Mouse (Mus musculus) spleen, adult 2 months (tissue): Measurements from ENCODE around the gene Ablim1. TPM values are rescaled to one million over a fixed set of nuclear protein-coding genes. Genes with fewer than 3 reads are reported as not detected.

Experiments
- DNase-seq, 2 experiments: peaks; one replicate each; pipeline versions ENCODE4 v3.0.0 to v3.0.0-alpha.2; 2012 to 2021; ENCODE audit warnings: low spot score in 2 of 2, low read depth in 1 of 2
- H3K27ac ChIP-seq: fragments of 200-500 bp; 2 replicates; pipeline ENCODE4 v1.5.1; 2012; ENCODE audit warnings: low read length, inconsistent platforms; ENCODE audit not compliant: insufficient read depth
- H3K27me3 ChIP-seq: fragments of 200-500 bp; 2 replicates; pipeline ENCODE4 v1.6.1; 2012; ENCODE audit warnings: mild to moderate bottlenecking, moderate library complexity, low read length, inconsistent platforms; ENCODE audit not compliant: control insufficient read depth, insufficient read depth
- H3K36me3 ChIP-seq: fragments of 200-500 bp; 2 replicates; pipeline ENCODE4 v1.6.1; 2012; ENCODE audit warnings: mild to moderate bottlenecking, low read length, inconsistent platforms; ENCODE audit not compliant: control insufficient read depth, insufficient read depth
- H3K4me1 ChIP-seq: fragments of 200-500 bp; 2 replicates; pipeline ENCODE4 v1.6.1; 2011; ENCODE audit warnings: inconsistent platforms; ENCODE audit not compliant: control insufficient read depth, insufficient read depth, insufficient read length
- H3K4me3 ChIP-seq: fragments of 200-500 bp; 2 replicates; pipeline ENCODE4 v1.5.1; 2011; ENCODE audit warnings: mild to moderate bottlenecking, inconsistent platforms; ENCODE audit not compliant: insufficient read depth, insufficient read length; ENCODE audit errors: extremely low read depth
- CTCF ChIP-seq: fragments of 200-500 bp; IDR thresholded peaks from 2 replicates; pipeline ENCODE4 v1.5.1; 2011; ENCODE audit warnings: mild to moderate bottlenecking, inconsistent platforms; ENCODE audit not compliant: insufficient read depth, insufficient read length, insufficient replicate concordance; ENCODE audit errors: extremely low read depth
- POLR2A ChIP-seq: fragments of 200-500 bp; IDR thresholded peaks from 2 replicates; pipeline ENCODE4 v1.6.1; 2011; ENCODE audit warnings: low read depth, low read length, inconsistent platforms
- WGBS: fragments of 180-500 bp; shearing (Covaris S2); methylation state at CpG from one replicate; pipeline ENCODE4 v1.1.7; 2018; 5-methylcytosine and 5-hydroxymethylcytosine counted together
- polyA plus RNA-seq: library from polyadenylated mRNA; depleted of rRNA; stranded (reverse); fragments of >200 nt; gene quantifications from 2 replicates; pipeline ENCODE4 v1.2.3, GENCODE M21; 2012

The Ablim1 gene
- polyA plus RNA-seq, 1 experiment: 53.8 TPM

- 0 out of 2 replicates have a peak, but pooled peaks have one; percentile 5 for TF ChIP-seq CTCF
- TF ChIP-seq POLR2A: no peak
- H3K27ac ChIP-seq: no peak within 1 kb of the TSS; the same call in 1 of the 2 replicates
- peaks cover 7% of the 10 kb centered on the region for H3K4me1 ChIP-seq
- H3K36me3 ChIP-seq: no peaks in the 10 kb centered on the region
- H3K4me3 ChIP-seq: peak within 1 kb of the TSS; percentile 43
- H3K27me3 ChIP-seq: peaks cover 10% of the 10 kb centered on the region
- 5% methylated on average over 68 of the region's 68 CpGs for WGBS
- DNase-seq: peak in 1 of 2 experiments; percentile 6
These were observed 306.7 kb downstream of the Ablim1 start, which contains the start of gene Afap1l2 for GRCm38 (mm10) chr19:57007781-57008710. Gene Afap1l2 (minus strand): TSS chr19:57008228.

DNA sequence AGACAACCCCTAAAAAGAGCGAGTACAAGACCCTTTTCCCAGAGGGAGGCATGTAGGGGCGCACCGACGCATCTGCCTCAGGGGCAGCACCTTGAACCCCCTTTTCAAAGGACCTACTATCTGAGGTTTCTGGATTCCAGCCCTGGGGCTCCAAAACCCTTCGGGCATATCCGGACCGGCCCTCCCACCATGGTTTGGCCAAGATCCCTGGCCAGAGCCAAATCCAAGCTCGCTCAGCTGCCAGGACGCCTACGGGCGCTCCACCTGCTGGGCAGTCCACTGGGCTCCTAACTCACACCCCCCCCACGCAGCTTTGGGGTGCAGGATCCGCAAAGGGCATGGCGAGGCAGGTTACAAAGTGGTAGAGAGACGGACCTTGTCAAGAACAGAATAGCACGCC, 307.4 kb downstream of the Ablim1 start:
- TF ChIP-seq POLR2A: no peak
- no peak for TF ChIP-seq CTCF
- no peak overlapping the region; the same call in 1 of the 2 replicates for H3K27ac ChIP-seq

GRCm38 (mm10) chr19:57006841-57007240, 307.9 kb downstream of the Ablim1 start:
- H3K27me3 ChIP-seq: peaks cover 10% of the 10 kb centered on the region
- DNase-seq: no peak
- H3K4me3 ChIP-seq: peak overlapping the region; percentile 42; the same call in 1 of the 2 replicates
- H3K27ac ChIP-seq: no peak overlapping the region
- TF ChIP-seq CTCF: no peak
- no peaks in the 10 kb centered on the region for H3K36me3 ChIP-seq
- WGBS: 69% methylated on average over 13 of the region's 13 CpGs
- peaks cover 4% of the 10 kb centered on the region; the same call in 1 of the 2 replicates for H3K4me1 ChIP-seq

More for the DNA sequence above, 307.4 kb downstream of the Ablim1 start:
- Histone ChIP-seq H3K4me1 (peaks cover 7% of the 10 kb centered on the region; the same call in 1 of the 2 replicates), H3K36me3 (no peaks in the 10 kb centered on the region), H3K27me3 (peaks cover 10% of the 10 kb centered on the region), H3K4me3 (peak overlapping the region; percentile 42)
- DNase-seq: no peak
- 73% methylated on average over 16 of the region's 16 CpGs for WGBS

- Histone ChIP-seq H3K27me3 (peaks cover 10% of the 10 kb centered on the region), H3K36me3 (no peaks in the 10 kb centered on the region), H3K27ac (no peak overlapping the region), H3K4me3 (no peak overlapping the region), H3K4me1 (peaks cover 4% of the 10 kb centered on the region; the same call in 1 of the 2 replicates)
- TF ChIP-seq CTCF (no peak), POLR2A (no peak)
- WGBS: 88% methylated on average over 4 of the region's 4 CpGs
- no peak for DNase-seq
These were observed 309.7 kb downstream of the Ablim1 start for GRCm38 (mm10) chr19:57005062-57005461.

DNA sequence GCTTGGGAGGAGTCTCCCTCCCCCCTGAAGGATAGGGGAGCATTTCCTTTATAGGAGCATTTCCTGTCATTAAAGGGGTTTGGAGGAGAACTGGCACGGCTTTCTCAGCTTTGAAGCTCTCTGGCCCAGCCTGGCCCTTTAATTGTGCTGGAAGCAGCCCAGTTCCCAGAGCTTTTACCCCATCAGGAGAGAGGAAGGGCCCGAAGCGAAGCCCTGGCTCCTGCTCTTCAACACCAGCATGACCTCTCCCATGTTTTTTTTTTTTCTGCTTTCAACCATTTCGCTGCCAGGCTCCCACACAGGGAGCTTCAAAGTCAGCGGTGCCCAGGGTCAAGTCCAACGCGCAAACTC, 311.3 kb downstream of the Ablim1 start:
- H3K27me3 ChIP-seq: peaks cover 8% of the 10 kb centered on the region
- TF ChIP-seq POLR2A (no peak), CTCF (no peak)
- H3K36me3 ChIP-seq: no peaks in the 10 kb centered on the region
- WGBS: 52% methylated on average over 7 of the region's 7 CpGs
- peaks cover 4% of the 10 kb centered on the region; the same call in 1 of the 2 replicates for H3K4me1 ChIP-seq
- no peak for DNase-seq
- H3K27ac ChIP-seq: 0 out of 2 replicates have a peak overlapping the region, but pooled peaks have one; percentile 25
- no peak overlapping the region for H3K4me3 ChIP-seq

- TF ChIP-seq POLR2A (no peak), CTCF (no peak)
- no peak for DNase-seq
- peak overlapping the region; percentile 25; the same call in 1 of the 2 replicates for H3K27ac ChIP-seq
- 76% methylated on average over 12 of the region's 12 CpGs for WGBS
- peaks cover 3% of the 10 kb centered on the region for H3K27me3 ChIP-seq
- H3K4me3 ChIP-seq: no peak overlapping the region
- H3K4me1 ChIP-seq: peaks cover under 1% of the 10 kb centered on the region; the same call in 1 of the 2 replicates
- no peaks in the 10 kb centered on the region for H3K36me3 ChIP-seq
These were observed 311.8 kb downstream of the Ablim1 start for GRCm38 (mm10) chr19:57002741-57003459.
